Mouse (Mus musculus) lung, embryonic 16.5 days (tissue): ENCODE data around the gene Bcorl1. TPM values are rescaled to one million over a fixed set of nuclear protein-coding genes. Genes with fewer than 3 reads are reported as not detected.

Source experiments
- ATAC-seq: fragments of 200-750 bp; cut with Nextera tagmentation; 2 replicates; pipeline ENCODE4 v1.8.0; 2017; ENCODE audit warnings: low read depth, mild to moderate bottlenecking, moderate library complexity
- H3K27ac ChIP-seq: fragments of 300-500 bp; sonication (generic); 2 replicates; pipeline ENCODE4 v1.5.1; 2014; ENCODE audit warnings: mild to moderate bottlenecking, control low read depth, low read length
- H3K27me3 ChIP-seq: fragments of 300-500 bp; sonication (generic); 2 replicates; pipeline ENCODE4 v1.6.1; 2014; ENCODE audit warnings: low read depth, low read length, mixed read lengths; ENCODE audit not compliant: control insufficient read depth, insufficient read depth
- H3K36me3 ChIP-seq: fragments of 300-500 bp; sonication (generic); 2 replicates; pipeline ENCODE4 v1.6.1; 2014; ENCODE audit warnings: low read length; ENCODE audit not compliant: control insufficient read depth, insufficient read depth
- H3K4me1 ChIP-seq: fragments of 300-500 bp; sonication (generic); replicated peaks from 2 replicates; pipeline ENCODE4 v1.6.1; 2014; ENCODE audit warnings: low read length, mixed read lengths; ENCODE audit not compliant: control insufficient read depth, insufficient read depth
- H3K4me2 ChIP-seq: fragments of 300-500 bp; sonication (generic); 2 replicates; pipeline ENCODE4 v1.6.1; 2014; ENCODE audit warnings: low read depth, low read length, control low read depth
- H3K4me3 ChIP-seq: fragments of 300-500 bp; sonication (generic); 2 replicates; pipeline ENCODE4 v1.5.1; 2014; ENCODE audit warnings: mild to moderate bottlenecking, low read length, control low read depth
- H3K9ac ChIP-seq: fragments of 300-500 bp; sonication (generic); 2 replicates; pipeline ENCODE4 v1.6.1; 2014; ENCODE audit warnings: low read length, control low read depth
- H3K9me3 ChIP-seq: fragments of 300-500 bp; sonication (generic); 2 replicates; pipeline ENCODE4 v1.6.1; 2016; ENCODE audit warnings: low read length; ENCODE audit not compliant: control insufficient read depth
- WGBS: fragments of 180-500 bp; shearing (Covaris S2); extraction: QIAGEN DNeasy Blood & Tissue Kit; methylation state at CpG from one replicate; pipeline ENCODE4 v1.1.7; 2014; 5-methylcytosine and 5-hydroxymethylcytosine counted together
- polyA plus RNA-seq: library from polyadenylated mRNA; unstranded; fragments of >200 nt; fragmentation: Nextera tagmentation; extraction: Ambion mirVana; gene quantifications from 2 replicates; pipeline ENCODE4 v1.2.1, GENCODE M21; 2015

The Bcorl1 gene
- polyA plus RNA-seq, result 4.5 and 5.2 TPM in 2 replicates

- no peaks in the 10 kb centered on the region for H3K4me1 ChIP-seq
- H3K27ac ChIP-seq, result peak within 1 kb of the TSS; percentile 52
- peak within 1 kb of the TSS; percentile 68 for H3K4me2 ChIP-seq
- 17% methylated on average over 9 of the region's 33 CpGs for WGBS
- H3K27me3 ChIP-seq, result no peaks in the 10 kb centered on the region
- H3K9me3 ChIP-seq, result no peaks in the 10 kb centered on the region
- H3K9ac ChIP-seq, result peak within 1 kb of the TSS; percentile 72
- peak within 1 kb of the TSS; percentile 62 for H3K4me3 ChIP-seq
- ATAC-seq, result peak; percentile 51
- no peaks in the 10 kb centered on the region for H3K36me3 ChIP-seq
Observed at GRCm38 (mm10) chrX:48341141-48341540, at the start of gene Bcorl1. TSS of gene Bcorl1 (plus strand) at chrX:48341358.

GRCm38 (mm10) chrX:48291413-48291812, 49.7 kb upstream of the Bcorl1 start:
- no peak for ATAC-seq
- Histone ChIP-seq H3K27me3 (no peaks in the 10 kb centered on the region), H3K27ac (no peak overlapping the region), H3K4me3 (no peak overlapping the region), H3K4me1 (no peaks in the 10 kb centered on the region), H3K9me3 (no peaks in the 10 kb centered on the region), H3K4me2 (no peak overlapping the region), H3K36me3 (no peaks in the 10 kb centered on the region), H3K9ac (no peak overlapping the region)
- WGBS, result 33% methylated on average over 3 of the region's 3 CpGs

GRCm38 (mm10) chrX:48305356-48305755, 35.8 kb upstream of the Bcorl1 start:
- no peak for ATAC-seq
- Histone ChIP-seq H3K27me3 (no peaks in the 10 kb centered on the region), H3K4me3 (no peak overlapping the region), H3K27ac (no peak overlapping the region), H3K4me2 (no peak overlapping the region), H3K9me3 (no peaks in the 10 kb centered on the region), H3K36me3 (no peaks in the 10 kb centered on the region), H3K9ac (no peak overlapping the region), H3K4me1 (no peaks in the 10 kb centered on the region)
- WGBS, result 77% methylated on average over 4 of the region's 4 CpGs

GRCm38 (mm10) chrX:48310706-48311517, 30.2 kb upstream of the Bcorl1 start:
- no peaks in the 10 kb centered on the region for H3K9me3 ChIP-seq
- no peaks in the 10 kb centered on the region for H3K36me3 ChIP-seq
- H3K4me3 ChIP-seq, result peak overlapping the region; percentile 36
- no peaks in the 10 kb centered on the region; the same call in none of the 2 replicates for H3K27me3 ChIP-seq
- peak overlapping the region; percentile 65 for H3K4me2 ChIP-seq
- no peaks in the 10 kb centered on the region for H3K4me1 ChIP-seq
- ATAC-seq, result peak; percentile 35; the same call in 1 of the 2 replicates
- no peak overlapping the region for H3K27ac ChIP-seq
- peak overlapping the region; percentile 51; the same call in 1 of the 2 replicates for H3K9ac ChIP-seq
- WGBS, result 17% methylated on average over 25 of the region's 26 CpGs

- H3K4me1 ChIP-seq, result no peaks in the 10 kb centered on the region
- no peaks in the 10 kb centered on the region for H3K9me3 ChIP-seq
- no peaks in the 10 kb centered on the region; the same call in none of the 2 replicates for H3K27me3 ChIP-seq
- H3K4me2 ChIP-seq, result no peak overlapping the region
- WGBS, result 83% methylated on average over 5 of the region's 5 CpGs
- H3K36me3 ChIP-seq, result no peaks in the 10 kb centered on the region
- H3K27ac ChIP-seq, result no peak overlapping the region
- ATAC-seq, result no peak
- no peak overlapping the region for H3K9ac ChIP-seq
- no peak overlapping the region for H3K4me3 ChIP-seq
Observed at GRCm38 (mm10) chrX:48311727-48312126, 29.4 kb upstream of the Bcorl1 start.

- no peaks in the 10 kb centered on the region for H3K9me3 ChIP-seq
- ATAC-seq, result peak; percentile 90
- H3K27me3 ChIP-seq, result no peaks in the 10 kb centered on the region; the same call in none of the 2 replicates
- peak overlapping the region; percentile 51 for H3K4me3 ChIP-seq
- H3K27ac ChIP-seq, result 0 out of 2 replicates have a peak overlapping the region, but pooled peaks have one; percentile 17
- no peaks in the 10 kb centered on the region for H3K36me3 ChIP-seq
- peak overlapping the region; percentile 59 for H3K4me2 ChIP-seq
- peak overlapping the region; percentile 57 for H3K9ac ChIP-seq
- 13% methylated on average over 33 of the region's 33 CpGs for WGBS
- H3K4me1 ChIP-seq, result no peaks in the 10 kb centered on the region
Observed at GRCm38 (mm10) chrX:48314530-48315079, 26.6 kb upstream of the Bcorl1 start.

GRCm38 (mm10) chrX:48317444-48317843, 23.7 kb upstream of the Bcorl1 start:
- Histone ChIP-seq H3K27me3 (no peaks in the 10 kb centered on the region; the same call in none of the 2 replicates), H3K9ac (no peak overlapping the region), H3K36me3 (no peaks in the 10 kb centered on the region), H3K4me2 (no peak overlapping the region), H3K4me1 (no peaks in the 10 kb centered on the region), H3K4me3 (no peak overlapping the region), H3K9me3 (no peaks in the 10 kb centered on the region), H3K27ac (no peak overlapping the region)
- ATAC-seq, result no peak
- WGBS, result 55% methylated on average over 3 of the region's 3 CpGs

GRCm38 (mm10) chrX:48318194-48318593, 23.0 kb upstream of the Bcorl1 start:
- no peaks in the 10 kb centered on the region for H3K36me3 ChIP-seq
- H3K4me2 ChIP-seq, result no peak overlapping the region
- no peaks in the 10 kb centered on the region; the same call in 1 of the 2 replicates for H3K27me3 ChIP-seq
- H3K9me3 ChIP-seq, result no peaks in the 10 kb centered on the region
- WGBS, result 22% methylated on average over 9 of the region's 9 CpGs
- ATAC-seq, result 0 out of 2 replicates have a peak, but pooled peaks have one; percentile 26
- no peak overlapping the region for H3K27ac ChIP-seq
- H3K4me3 ChIP-seq, result no peak overlapping the region
- H3K4me1 ChIP-seq, result no peaks in the 10 kb centered on the region
- H3K9ac ChIP-seq, result no peak overlapping the region

GRCm38 (mm10) chrX:48340441-48341049, 613 bp upstream of the Bcorl1 start:
- Histone ChIP-seq H3K9me3 (no peaks in the 10 kb centered on the region), H3K27me3 (no peaks in the 10 kb centered on the region), H3K27ac (peak overlapping the region; percentile 33; the same call in 1 of the 2 replicates), H3K4me2 (peak overlapping the region; percentile 68), H3K36me3 (no peaks in the 10 kb centered on the region), H3K9ac (peak overlapping the region; percentile 72), H3K4me1 (no peaks in the 10 kb centered on the region), H3K4me3 (peak overlapping the region; percentile 62)
- 19% methylated on average over 35 of the region's 35 CpGs for WGBS
- no peak for ATAC-seq
